Mouse (Mus musculus) liver, embryonic 15.5 days (tissue): Measurements from ENCODE around the gene Rnf31. TPM values are rescaled to one million over a fixed set of nuclear protein-coding genes. Genes with fewer than 3 reads are reported as not detected.
A peak's percentile ranks its signal among the peaks of the same experiment; 100 is the strongest.

ENCODE experiments used
- ATAC-seq: fragments of 200-750 bp; cut with Nextera tagmentation; 2 replicates; pipeline ENCODE4 v1.8.0; 2017; ENCODE audit warnings: moderate number of reproducible peaks, mild to moderate bottlenecking, moderate library complexity; ENCODE audit not compliant: insufficient read depth
- H3K27ac ChIP-seq: fragments of 300-500 bp; sonication (generic); replicated peaks from 2 replicates; pipeline ENCODE4 v1.5.1; 2015; ENCODE audit warnings: mild to moderate bottlenecking, inconsistent platforms
- H3K27me3 ChIP-seq: fragments of 300-500 bp; sonication (generic); 2 replicates; pipeline ENCODE4 v1.6.1; 2015; ENCODE audit warnings: mild to moderate bottlenecking, inconsistent platforms
- H3K36me3 ChIP-seq: fragments of 300-500 bp; sonication (generic); replicated peaks from 2 replicates; pipeline ENCODE4 v1.6.1; 2015; ENCODE audit warnings: moderate library complexity, mild to moderate bottlenecking, inconsistent platforms
- H3K4me1 ChIP-seq: fragments of 300-500 bp; sonication (generic); replicated peaks from 2 replicates; pipeline ENCODE4 v1.6.1; 2015; ENCODE audit warnings: inconsistent platforms
- H3K4me2 ChIP-seq: fragments of 300-500 bp; sonication (generic); 2 replicates; pipeline ENCODE4 v1.6.1; 2015; ENCODE audit warnings: moderate library complexity, mild to moderate bottlenecking, inconsistent platforms
- H3K4me3 ChIP-seq: fragments of 300-500 bp; sonication (generic); replicated peaks from 2 replicates; pipeline ENCODE4 v1.5.1; 2015; ENCODE audit warnings: mild to moderate bottlenecking, inconsistent platforms
- H3K9ac ChIP-seq: fragments of 300-500 bp; sonication (generic); 2 replicates; pipeline ENCODE4 v1.6.1; 2015; ENCODE audit warnings: moderate library complexity, mild to moderate bottlenecking, inconsistent platforms
- H3K9me3 ChIP-seq: fragments of 300-500 bp; sonication (generic); replicated peaks from 2 replicates; pipeline ENCODE4 v1.6.1; 2016; ENCODE audit warnings: inconsistent platforms
- WGBS: fragments of 180-500 bp; shearing (Covaris S2); methylation state at CpG from one replicate; pipeline ENCODE4 v1.1.7; 2015; ENCODE audit warnings: mixed read lengths; ENCODE audit not compliant: insufficient replicate concordance; 5-methylcytosine and 5-hydroxymethylcytosine counted together
- polyA plus RNA-seq: library from polyadenylated mRNA; unstranded; fragments of >200 nt; fragmentation: Nextera tagmentation; extraction: Ambion mirVana; gene quantifications from 2 replicates; pipeline ENCODE4 v1.2.1, GENCODE M21; 2015

The Rnf31 gene
- polyA plus RNA-seq, 1 experiment from 2014 or later: 9.1 TPM

DNA sequence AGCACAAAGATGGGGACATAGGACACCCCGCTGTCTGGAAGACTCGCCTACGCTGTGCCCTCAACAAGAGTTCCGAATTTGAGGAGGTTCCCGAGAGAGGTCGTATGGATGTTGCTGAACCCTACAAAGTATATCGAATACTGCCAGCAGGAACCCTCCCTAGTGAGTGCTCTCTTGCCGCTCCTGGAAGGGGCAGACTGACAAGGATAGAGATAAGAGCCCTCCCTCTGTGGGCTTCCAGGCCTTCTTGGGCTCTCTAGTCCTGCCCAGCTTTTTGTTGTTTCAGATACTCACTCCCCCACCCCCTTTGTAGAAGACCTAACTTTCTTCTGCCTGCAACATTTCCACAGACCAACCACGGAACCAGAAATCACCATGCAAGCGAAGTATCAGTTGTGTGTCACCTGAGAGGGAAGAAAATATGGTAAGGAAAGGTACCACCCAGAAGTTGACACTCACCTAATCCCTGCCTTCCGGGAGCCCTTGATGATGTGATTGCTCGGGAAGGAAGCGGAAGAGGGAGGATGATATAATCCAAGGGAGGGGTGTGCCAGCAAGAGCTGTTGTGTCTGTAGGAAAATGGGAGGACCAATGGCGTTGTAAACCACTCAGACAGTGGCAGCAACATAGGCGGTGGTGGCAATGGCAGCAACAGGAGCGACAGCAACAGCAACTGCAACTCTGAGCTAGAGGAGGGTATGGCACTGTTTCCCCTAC is 14.4 kb downstream of the Rnf31 start:
- H3K4me2 ChIP-seq: peak overlapping the region; percentile 82
- H3K36me3 ChIP-seq: peaks cover 82% of the 10 kb centered on the region
- WGBS: 66% methylated on average over 16 of the region's 16 CpGs

GRCm38 (mm10) chr14:55608339-55608738 is 16.8 kb downstream of the Rnf31 start:
- Histone ChIP-seq H3K4me1 (peaks cover 50% of the 10 kb centered on the region), H3K9me3 (no peaks in the 10 kb centered on the region), H3K4me3 (no peak overlapping the region), H3K4me2 (no peak overlapping the region), H3K9ac (no peak overlapping the region), H3K36me3 (peaks cover 60% of the 10 kb centered on the region), H3K27ac (no peak overlapping the region), H3K27me3 (no peaks in the 10 kb centered on the region)
- 92% methylated on average over 6 of the region's 6 CpGs for WGBS
- no peak for ATAC-seq

More for the DNA sequence above, 14.4 kb downstream of the Rnf31 start:
- Histone ChIP-seq H3K4me3 (peak overlapping the region; percentile 68), H3K27ac (peak overlapping the region; percentile 73), H3K4me1 (peaks cover 56% of the 10 kb centered on the region), H3K9me3 (no peaks in the 10 kb centered on the region), H3K9ac (peak overlapping the region; percentile 50), H3K27me3 (no peaks in the 10 kb centered on the region)
- ATAC-seq: no peak

- peaks cover 26% of the 10 kb centered on the region for H3K36me3 ChIP-seq
- no peak overlapping the region for H3K4me2 ChIP-seq
- no peaks in the 10 kb centered on the region for H3K9me3 ChIP-seq
- H3K4me3 ChIP-seq: no peak overlapping the region
- H3K27me3 ChIP-seq: no peaks in the 10 kb centered on the region
- no peak for ATAC-seq
- WGBS: 61% methylated on average over 6 of the region's 6 CpGs
- peak overlapping the region; percentile 67 for H3K27ac ChIP-seq
- no peak overlapping the region for H3K9ac ChIP-seq
- H3K4me1 ChIP-seq: peaks cover 50% of the 10 kb centered on the region
Observed at GRCm38 (mm10) chr14:55613346-55613745, 21.8 kb downstream of the Rnf31 start.

GRCm38 (mm10) chr14:55614565-55615178 is 23.2 kb downstream of the Rnf31 start:
- peak overlapping the region; percentile 15; the same call in 1 of the 2 replicates for H3K4me2 ChIP-seq
- H3K4me3 ChIP-seq: no peak overlapping the region
- ATAC-seq: peak; percentile 77
- peaks cover 62% of the 10 kb centered on the region for H3K4me1 ChIP-seq
- H3K36me3 ChIP-seq: peaks cover 13% of the 10 kb centered on the region
- peak overlapping the region; percentile 86 for H3K27ac ChIP-seq
- WGBS: 33% methylated on average over 7 of the region's 7 CpGs
- no peaks in the 10 kb centered on the region for H3K27me3 ChIP-seq
- no peaks in the 10 kb centered on the region for H3K9me3 ChIP-seq
- no peak overlapping the region for H3K9ac ChIP-seq

DNA sequence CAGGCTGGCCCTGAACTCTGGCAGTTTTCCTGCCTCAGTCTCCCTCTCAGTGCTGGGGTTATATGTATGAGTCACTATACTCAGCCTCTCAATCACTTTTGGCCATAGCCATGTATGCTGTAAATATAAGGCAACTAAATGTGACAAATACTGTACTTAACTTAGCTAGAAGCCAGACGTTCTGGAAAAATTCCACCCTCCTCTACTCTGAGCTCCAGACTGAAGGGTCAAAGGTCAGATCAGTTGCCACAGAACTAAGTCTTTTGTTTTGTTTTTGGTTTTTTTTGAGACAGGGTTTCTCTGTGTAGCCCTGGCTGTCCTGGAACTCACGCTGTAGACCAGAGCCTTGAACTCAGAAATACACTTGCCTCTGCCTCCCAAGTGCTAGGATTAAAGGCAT is 24.4 kb downstream of the Rnf31 start:
- Histone ChIP-seq H3K27ac (peak overlapping the region; percentile 86), H3K4me2 (no peak overlapping the region), H3K9me3 (no peaks in the 10 kb centered on the region), H3K36me3 (peaks cover 3% of the 10 kb centered on the region), H3K4me1 (peaks cover 63% of the 10 kb centered on the region), H3K4me3 (no peak overlapping the region), H3K27me3 (no peaks in the 10 kb centered on the region), H3K9ac (no peak overlapping the region)
- 63% methylated on average over 2 of the region's 2 CpGs for WGBS
- no peak for ATAC-seq

DNA sequence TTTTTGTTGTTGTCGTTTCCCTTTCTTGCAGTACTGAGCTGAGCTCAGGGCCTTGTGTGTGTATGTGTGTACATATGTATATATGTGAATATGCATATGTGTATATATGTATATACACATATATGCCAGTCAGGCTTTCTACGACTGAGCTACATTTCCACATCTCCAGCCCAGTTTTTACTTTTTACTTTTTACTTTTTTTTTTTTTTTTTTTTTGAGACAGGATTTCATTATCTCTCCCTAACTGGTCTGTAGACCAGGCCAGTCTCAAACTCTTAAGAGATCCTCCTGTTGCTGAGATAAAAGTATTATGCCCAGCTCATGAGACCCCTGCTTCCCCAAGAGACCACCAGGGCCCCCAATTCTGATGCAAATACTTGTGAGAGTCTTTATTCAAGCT is 25.3 kb downstream of the Rnf31 start:
- Histone ChIP-seq H3K27ac (peak overlapping the region; percentile 86), H3K9ac (no peak overlapping the region), H3K4me3 (no peak overlapping the region), H3K36me3 (no peaks in the 10 kb centered on the region), H3K9me3 (no peaks in the 10 kb centered on the region), H3K4me1 (peaks cover 67% of the 10 kb centered on the region), H3K4me2 (no peak overlapping the region; the same call in 1 of the 2 replicates), H3K27me3 (no peaks in the 10 kb centered on the region)
- 50% methylated on average over 2 of the region's 2 CpGs for WGBS
- no peak for ATAC-seq

DNA sequence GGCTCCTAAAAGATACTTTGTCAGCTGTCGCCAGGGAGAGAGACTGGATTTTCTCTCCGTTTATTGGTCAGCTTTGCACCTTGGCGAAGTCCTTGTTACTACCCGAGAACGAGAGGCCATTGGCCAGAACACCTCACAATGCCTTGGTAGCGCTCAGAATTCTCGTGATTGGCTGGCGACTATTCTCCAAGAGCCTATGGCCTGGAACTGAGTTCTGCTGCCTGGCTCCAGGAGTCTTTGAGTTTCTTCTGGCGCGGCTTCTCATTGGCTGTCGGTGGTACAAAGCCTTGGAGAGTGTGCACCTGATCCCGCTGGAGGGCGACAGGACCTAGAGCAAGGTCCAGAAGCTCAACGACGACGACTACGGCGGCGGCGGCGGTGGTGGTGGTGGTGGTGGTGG is 26.3 kb downstream of the Rnf31 start, which contains the start of gene Rec8:
Rec8 (plus strand) TSS at position 216 of the 400 bp plus-strand sequence.
- H3K9ac ChIP-seq: peak within 1 kb of the TSS; percentile 39; the same call in 1 of the 2 replicates
- H3K27ac ChIP-seq: peak within 1 kb of the TSS; percentile 55
- no peaks in the 10 kb centered on the region for H3K36me3 ChIP-seq
- 30% methylated on average over 21 of the region's 21 CpGs for WGBS
- H3K4me3 ChIP-seq: peak within 1 kb of the TSS; percentile 43
- ATAC-seq: peak; percentile 68
- H3K27me3 ChIP-seq: no peaks in the 10 kb centered on the region
- H3K9me3 ChIP-seq: no peaks in the 10 kb centered on the region
- H3K4me1 ChIP-seq: peaks cover 67% of the 10 kb centered on the region
- H3K4me2 ChIP-seq: peak within 1 kb of the TSS; percentile 77

DNA sequence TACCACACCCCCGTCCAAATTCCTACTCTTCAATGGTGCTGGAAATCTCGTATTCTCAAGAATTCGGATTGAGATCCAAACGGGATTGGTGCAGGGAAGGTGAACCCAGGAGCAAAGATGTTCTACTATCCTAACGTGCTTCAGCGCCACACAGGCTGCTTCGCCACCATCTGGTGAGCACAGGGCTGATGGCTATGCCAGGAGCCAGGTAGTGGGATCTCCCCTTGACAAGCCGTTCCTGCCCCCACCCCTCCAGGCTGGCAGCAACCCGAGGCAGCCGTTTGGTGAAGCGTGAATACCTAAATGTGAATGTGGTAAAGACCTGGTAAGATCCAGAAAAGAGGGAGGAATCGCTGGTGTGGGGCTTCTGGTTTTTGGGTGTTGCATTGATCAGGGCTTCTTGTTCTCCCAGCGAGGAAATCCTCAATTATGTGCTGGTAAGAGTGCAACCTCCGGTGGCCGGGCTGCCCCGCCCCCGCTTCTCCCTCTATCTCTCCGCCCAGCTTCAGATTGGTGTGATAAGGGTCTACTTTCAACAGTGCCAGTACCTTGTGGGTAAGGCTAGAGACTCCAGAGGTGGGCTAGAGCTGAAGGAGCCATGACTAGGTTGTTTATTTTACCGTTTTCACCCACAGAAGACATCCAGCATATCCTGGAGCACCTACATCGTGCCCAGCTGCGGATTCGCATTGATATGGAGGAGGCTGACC is 27.1 kb downstream of the Rnf31 start:
- ATAC-seq: peak; percentile 38
- peak overlapping the region; percentile 48; the same call in 1 of the 2 replicates for H3K27ac ChIP-seq
- H3K4me1 ChIP-seq: peaks cover 62% of the 10 kb centered on the region
- no peaks in the 10 kb centered on the region for H3K36me3 ChIP-seq
- H3K9me3 ChIP-seq: no peaks in the 10 kb centered on the region
- 20% methylated on average over 22 of the region's 22 CpGs for WGBS
- H3K4me3 ChIP-seq: peak overlapping the region; percentile 43
- peak overlapping the region; percentile 77 for H3K4me2 ChIP-seq
- no peaks in the 10 kb centered on the region for H3K27me3 ChIP-seq
- peak overlapping the region; percentile 39; the same call in 1 of the 2 replicates for H3K9ac ChIP-seq

DNA sequence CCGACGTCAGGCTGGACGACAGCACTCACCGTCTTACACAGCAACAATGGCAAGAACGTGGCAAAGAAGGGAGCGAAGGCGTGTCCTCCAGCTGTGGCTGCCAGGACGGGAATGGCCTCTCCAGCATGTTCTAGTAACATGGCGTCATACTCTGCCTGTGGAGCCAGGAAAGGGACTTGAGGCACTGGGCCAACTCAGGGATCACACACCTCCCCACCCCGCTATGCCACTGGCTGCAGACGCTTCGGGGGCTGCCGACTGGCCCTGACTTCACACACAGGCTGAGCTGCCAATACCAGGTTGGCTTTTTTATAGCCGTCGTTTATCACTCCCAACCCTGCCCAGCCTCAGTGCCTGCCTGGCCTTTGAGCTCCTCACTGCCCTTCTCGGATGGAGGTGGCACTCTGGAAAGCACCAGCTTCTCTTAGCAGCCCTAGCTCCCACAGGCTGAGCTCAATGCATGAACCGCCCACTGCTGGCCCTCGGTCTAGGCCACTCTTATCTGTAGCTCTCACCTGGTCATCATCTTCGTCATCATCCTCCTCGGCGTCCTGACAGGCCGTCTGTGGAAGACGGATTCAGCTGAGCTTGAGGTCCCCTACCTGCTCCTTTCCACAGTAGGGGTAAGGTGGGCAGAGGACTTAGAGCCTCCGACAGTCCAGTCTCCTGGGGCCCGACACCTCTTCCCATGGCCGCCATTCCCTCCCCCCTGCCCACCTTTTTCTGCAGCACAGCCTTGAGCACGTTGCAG is 36.7 kb downstream of the Rnf31 start:
- Histone ChIP-seq H3K36me3 (peaks cover 89% of the 10 kb centered on the region), H3K4me3 (no peak overlapping the region), H3K27me3 (no peaks in the 10 kb centered on the region), H3K4me2 (no peak overlapping the region), H3K4me1 (peaks cover 21% of the 10 kb centered on the region), H3K9ac (no peak overlapping the region), H3K27ac (no peak overlapping the region), H3K9me3 (no peaks in the 10 kb centered on the region)
- peak; percentile 52 for ATAC-seq
- WGBS: 77% methylated on average over 27 of the region's 27 CpGs

GRCm38 (mm10) chr14:55629312-55629711 is 37.8 kb downstream of the Rnf31 start:
- Histone ChIP-seq H3K27me3 (no peaks in the 10 kb centered on the region), H3K4me1 (peaks cover 21% of the 10 kb centered on the region), H3K9me3 (no peaks in the 10 kb centered on the region), H3K4me2 (no peak overlapping the region), H3K36me3 (peaks cover 100% of the 10 kb centered on the region), H3K4me3 (no peak overlapping the region), H3K9ac (no peak overlapping the region), H3K27ac (no peak overlapping the region)
- ATAC-seq: no peak
- WGBS: 34% methylated on average over 5 of the region's 5 CpGs
